Mouse (Mus musculus): ENCODE results near the gene Hip1r.

- TF ChIP-seq EP300 (IDR thresholded peaks at IDR 0.05; ENCODE audit: low read depth) = no peak
- TF ChIP-seq CTCF (IDR thresholded peaks at IDR 0.05; ENCODE audit: low read depth) = no peak
Observed at GRCm38 (mm10) chr5:124004356-124005150, 31.1 kb downstream of the Hip1r start.
